Mouse (Mus musculus): ENCODE measurements at regions not wholly inside any gene's neighbourhood (a gene's known extent, or its start where the extent isn't known, plus 50 kb on each side); places are given as distances from the start of the nearest gene placed in this dataset.

- no peaks in the 10 kb centered on the region for H3K36me3 ChIP-seq
- no peaks in the 10 kb centered on the region for H3K27me3 ChIP-seq (ENCODE audit: insufficient read depth, poor library complexity, severe bottlenecking)
- no peak for DNase-seq (ENCODE audit: low spot score)
- H3K9me3 ChIP-seq, result no peaks in the 10 kb centered on the region
- 55% methylated on average over 3 of the region's 3 CpGs for WGBS
- H3K4me1 ChIP-seq, result peaks cover 51% of the 10 kb centered on the region
- H3K4me3 ChIP-seq, result no peak overlapping the region
- no peak overlapping the region for H3K27ac ChIP-seq
These were observed 99.4 kb upstream of the Vps8 start for GRCm38 (mm10) chr16:21323446-21324034.

- 81% methylated on average over 4 of the region's 4 CpGs for WGBS
- H3K4me1 ChIP-seq, result peaks cover 26% of the 10 kb centered on the region
- no peak overlapping the region for H3K27ac ChIP-seq
- H3K4me3 ChIP-seq, result no peak overlapping the region
- no peak for DNase-seq (ENCODE audit: low spot score)
- H3K9me3 ChIP-seq, result no peaks in the 10 kb centered on the region
- no peaks in the 10 kb centered on the region for H3K27me3 ChIP-seq (ENCODE audit: insufficient read depth, poor library complexity, severe bottlenecking)
- H3K36me3 ChIP-seq, result peaks cover 4% of the 10 kb centered on the region; the same call in 1 of the 2 replicates
These were observed 94.9 kb upstream of the Vps8 start for GRCm38 (mm10) chr16:21327969-21328368.

DNA sequence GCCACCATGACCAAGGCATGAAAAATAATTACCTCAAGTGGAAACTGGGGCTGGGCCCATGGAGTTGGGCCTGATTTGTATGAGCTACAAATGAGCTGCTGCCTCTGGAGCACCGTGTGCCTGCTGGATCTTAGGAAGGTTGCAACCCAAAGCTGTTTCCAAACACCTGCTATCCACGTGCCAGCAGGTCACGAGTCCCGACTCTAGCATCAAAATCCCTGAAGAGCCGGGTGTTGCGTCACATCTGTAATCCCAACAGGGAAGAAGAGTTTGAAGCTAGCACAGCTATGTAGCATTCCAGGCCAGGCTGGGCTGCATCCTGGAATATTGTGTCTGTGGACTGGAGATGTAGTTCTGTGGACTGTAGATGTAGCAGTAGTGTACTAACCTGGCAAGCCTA is 93.7 kb upstream of the Vps8 start:
- no peak for DNase-seq (ENCODE audit: low spot score)
- Histone ChIP-seq H3K4me3 (no peak overlapping the region), H3K9me3 (no peaks in the 10 kb centered on the region), H3K27me3 (ENCODE audit: insufficient read depth, poor library complexity, severe bottlenecking) (no peaks in the 10 kb centered on the region), H3K36me3 (peaks cover 4% of the 10 kb centered on the region; the same call in 1 of the 2 replicates), H3K27ac (no peak overlapping the region), H3K4me1 (peaks cover 22% of the 10 kb centered on the region)
- 80% methylated on average over 6 of the region's 6 CpGs for WGBS

DNA sequence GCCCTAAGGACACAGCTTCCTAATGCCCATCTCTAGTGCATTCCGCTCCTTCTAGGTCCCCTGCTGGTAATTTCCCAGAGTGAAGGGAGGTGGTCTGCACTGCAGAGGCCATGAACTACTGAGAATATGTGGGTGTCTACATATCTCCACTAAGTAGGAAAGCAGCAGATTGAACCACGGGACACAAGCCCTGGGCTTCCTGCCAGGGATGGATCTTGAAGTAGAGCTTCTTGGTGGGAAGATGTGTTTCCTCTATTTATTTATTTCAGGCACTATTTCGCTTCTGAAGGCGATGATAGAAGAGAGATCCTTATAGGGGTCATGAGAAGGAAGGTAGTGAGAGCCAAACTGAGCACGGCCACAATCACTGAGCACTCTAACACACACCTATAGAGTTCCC is 91.7 kb upstream of the Vps8 start:
- Histone ChIP-seq H3K27me3 (ENCODE audit: insufficient read depth, poor library complexity, severe bottlenecking) (no peaks in the 10 kb centered on the region), H3K9me3 (no peaks in the 10 kb centered on the region), H3K27ac (no peak overlapping the region), H3K4me1 (peaks cover 16% of the 10 kb centered on the region), H3K36me3 (peaks cover 4% of the 10 kb centered on the region; the same call in 1 of the 2 replicates), H3K4me3 (peak overlapping the region; percentile 73; the same call in 1 of the 2 replicates)
- WGBS, result 89% methylated on average over 5 of the region's 5 CpGs
- DNase-seq (ENCODE audit: low spot score), result no peak

DNA sequence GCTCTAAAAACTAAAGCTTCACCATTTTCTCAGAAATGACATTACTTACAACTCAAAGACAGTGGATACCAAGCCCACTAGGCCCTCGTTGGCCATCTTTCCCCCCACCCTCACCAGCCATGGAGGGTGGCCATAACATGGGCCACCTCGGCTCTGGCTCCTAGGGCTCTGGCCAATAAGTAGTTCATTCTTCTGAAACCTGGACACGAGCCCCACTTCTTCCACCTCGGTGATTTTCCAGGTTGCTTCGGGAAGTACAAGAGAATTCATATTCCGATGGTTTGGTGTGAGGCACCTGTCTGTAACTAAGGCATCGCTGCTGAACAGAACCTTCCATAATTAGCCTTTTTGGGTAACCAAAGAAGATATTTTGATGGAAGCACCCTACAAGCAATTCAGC is 90.5 kb upstream of the Vps8 start:
- Histone ChIP-seq H3K9me3 (no peaks in the 10 kb centered on the region), H3K4me1 (peaks cover 18% of the 10 kb centered on the region), H3K36me3 (peaks cover 4% of the 10 kb centered on the region; the same call in 1 of the 2 replicates), H3K27me3 (ENCODE audit: insufficient read depth, poor library complexity, severe bottlenecking) (no peaks in the 10 kb centered on the region), H3K4me3 (peak overlapping the region; percentile 73), H3K27ac (peak overlapping the region; percentile 96)
- no peak for DNase-seq (ENCODE audit: low spot score)
- 64% methylated on average over 7 of the region's 7 CpGs for WGBS

DNA sequence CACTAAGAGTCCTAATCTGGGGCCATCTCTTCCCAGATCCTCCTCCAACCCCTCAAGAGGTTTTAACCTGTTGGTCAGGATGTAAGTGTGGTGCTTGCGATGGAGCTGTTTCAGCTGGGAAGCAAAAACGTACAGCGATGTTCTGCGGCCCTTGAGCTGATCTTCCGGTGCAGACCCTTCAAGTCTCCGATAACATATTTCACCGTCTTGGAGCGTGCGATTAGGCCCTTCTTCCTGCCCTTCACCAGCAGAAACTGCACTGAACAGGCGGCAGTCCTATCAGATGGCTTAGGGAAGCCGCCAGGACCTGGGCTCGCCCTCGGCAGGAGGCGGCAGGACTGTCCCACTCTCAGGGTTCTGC is 90.1 kb upstream of the Vps8 start:
- no peaks in the 10 kb centered on the region for H3K9me3 ChIP-seq
- H3K36me3 ChIP-seq, result peaks cover 4% of the 10 kb centered on the region; the same call in 1 of the 2 replicates
- H3K27ac ChIP-seq, result peak overlapping the region; percentile 96
- H3K27me3 ChIP-seq (ENCODE audit: insufficient read depth, poor library complexity, severe bottlenecking), result no peaks in the 10 kb centered on the region
- WGBS, result under 1% methylated on average over 14 of the region's 14 CpGs
- no peak for DNase-seq (ENCODE audit: low spot score)
- peak overlapping the region; percentile 73 for H3K4me3 ChIP-seq
- peaks cover 18% of the 10 kb centered on the region for H3K4me1 ChIP-seq

GRCm38 (mm10) chr16:21333223-21333951 is 89.5 kb upstream of the Vps8 start:
- no peaks in the 10 kb centered on the region for H3K9me3 ChIP-seq
- peak overlapping the region; percentile 96 for H3K27ac ChIP-seq
- under 1% methylated on average over 44 of the region's 44 CpGs for WGBS
- DNase-seq (ENCODE audit: low spot score), result peak; percentile 96
- no peaks in the 10 kb centered on the region for H3K27me3 ChIP-seq (ENCODE audit: insufficient read depth, poor library complexity, severe bottlenecking)
- peak overlapping the region; percentile 73 for H3K4me3 ChIP-seq
- H3K4me1 ChIP-seq, result peaks cover 19% of the 10 kb centered on the region
- H3K36me3 ChIP-seq, result peaks cover 4% of the 10 kb centered on the region; the same call in 1 of the 2 replicates

- Histone ChIP-seq H3K27ac (peak overlapping the region; percentile 84), H3K4me1 (peaks cover 22% of the 10 kb centered on the region), H3K9me3 (no peaks in the 10 kb centered on the region), H3K4me3 (no peak overlapping the region), H3K27me3 (ENCODE audit: insufficient read depth, poor library complexity, severe bottlenecking) (no peaks in the 10 kb centered on the region), H3K36me3 (no peaks in the 10 kb centered on the region)
- 70% methylated on average over 6 of the region's 6 CpGs for WGBS
- DNase-seq (ENCODE audit: low spot score), result no peak
These were observed 83.9 kb upstream of the Vps8 start for GRCm38 (mm10) chr16:21339061-21339459.

GRCm38 (mm10) chr16:21339460-21340081 is 83.3 kb upstream of the Vps8 start:
- H3K27me3 ChIP-seq (ENCODE audit: insufficient read depth, poor library complexity, severe bottlenecking), result no peaks in the 10 kb centered on the region
- peak overlapping the region; percentile 84 for H3K27ac ChIP-seq
- peaks cover 22% of the 10 kb centered on the region for H3K4me1 ChIP-seq
- 33% methylated on average over 11 of the region's 11 CpGs for WGBS
- no peaks in the 10 kb centered on the region for H3K9me3 ChIP-seq
- H3K4me3 ChIP-seq, result no peak overlapping the region
- no peak for DNase-seq (ENCODE audit: low spot score)
- H3K36me3 ChIP-seq, result no peaks in the 10 kb centered on the region

GRCm38 (mm10) chr16:21340136-21340535 is 82.8 kb upstream of the Vps8 start:
- peaks cover 22% of the 10 kb centered on the region for H3K4me1 ChIP-seq
- no peaks in the 10 kb centered on the region for H3K27me3 ChIP-seq (ENCODE audit: insufficient read depth, poor library complexity, severe bottlenecking)
- H3K27ac ChIP-seq, result no peak overlapping the region
- WGBS, result 53% methylated on average over 7 of the region's 7 CpGs
- H3K9me3 ChIP-seq, result no peaks in the 10 kb centered on the region
- H3K4me3 ChIP-seq, result no peak overlapping the region
- no peaks in the 10 kb centered on the region for H3K36me3 ChIP-seq
- no peak for DNase-seq (ENCODE audit: low spot score)

DNA sequence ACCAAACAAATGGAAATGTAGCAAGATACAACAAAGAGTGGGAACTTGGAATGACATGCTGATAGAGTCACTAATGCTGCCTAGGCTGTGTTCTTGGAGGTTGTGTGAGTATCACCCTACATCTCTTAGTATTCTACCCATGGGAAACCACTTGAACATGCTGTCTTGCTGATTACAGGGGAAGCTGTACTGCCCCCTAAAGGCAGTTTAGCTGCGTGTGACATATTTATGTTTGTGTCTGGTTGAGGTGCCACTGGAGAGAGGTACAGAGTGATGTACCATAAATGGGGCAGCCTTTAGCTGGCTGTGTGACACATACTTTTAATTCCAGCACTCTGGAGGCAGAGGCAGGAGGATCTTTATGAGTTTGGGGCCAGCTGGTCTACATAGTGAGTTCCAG is 73.0 kb upstream of the Vps8 start:
- H3K9me3 ChIP-seq, result no peaks in the 10 kb centered on the region
- no peak overlapping the region for H3K27ac ChIP-seq
- 61% methylated on average over 1 of the region's 1 CpGs for WGBS
- no peaks in the 10 kb centered on the region for H3K27me3 ChIP-seq (ENCODE audit: insufficient read depth, poor library complexity, severe bottlenecking)
- no peaks in the 10 kb centered on the region for H3K36me3 ChIP-seq
- DNase-seq (ENCODE audit: low spot score), result no peak
- H3K4me1 ChIP-seq, result peaks cover 18% of the 10 kb centered on the region
- no peak overlapping the region for H3K4me3 ChIP-seq

GRCm38 (mm10) chr16:21351289-21351688 is 71.6 kb upstream of the Vps8 start:
- Histone ChIP-seq H3K4me3 (no peak overlapping the region), H3K36me3 (no peaks in the 10 kb centered on the region), H3K9me3 (no peaks in the 10 kb centered on the region), H3K27me3 (ENCODE audit: insufficient read depth, poor library complexity, severe bottlenecking) (no peaks in the 10 kb centered on the region), H3K4me1 (peaks cover 25% of the 10 kb centered on the region), H3K27ac (no peak overlapping the region)
- no peak for DNase-seq (ENCODE audit: low spot score)
- 77% methylated on average over 3 of the region's 3 CpGs for WGBS

GRCm38 (mm10) chr16:21353111-21353510 is 69.8 kb upstream of the Vps8 start:
- H3K27ac ChIP-seq, result no peak overlapping the region
- H3K9me3 ChIP-seq, result no peaks in the 10 kb centered on the region
- H3K36me3 ChIP-seq, result no peaks in the 10 kb centered on the region
- WGBS, result 59% methylated on average over 5 of the region's 5 CpGs
- no peak overlapping the region for H3K4me3 ChIP-seq
- H3K4me1 ChIP-seq, result peaks cover 41% of the 10 kb centered on the region
- no peak for DNase-seq (ENCODE audit: low spot score)
- no peaks in the 10 kb centered on the region for H3K27me3 ChIP-seq (ENCODE audit: insufficient read depth, poor library complexity, severe bottlenecking)

Measured in heart, embryonic 10.5 days (tissue).